Mouse (Mus musculus): ENCODE measurements around the gene Nap1l1. TPM values are rescaled to one million over a fixed set of nuclear protein-coding genes. Genes with fewer than 3 reads are reported as not detected.

Nap1l1 gene
- polyA plus RNA-seq, 1 experiment, result 8.4 TPM

DNA sequence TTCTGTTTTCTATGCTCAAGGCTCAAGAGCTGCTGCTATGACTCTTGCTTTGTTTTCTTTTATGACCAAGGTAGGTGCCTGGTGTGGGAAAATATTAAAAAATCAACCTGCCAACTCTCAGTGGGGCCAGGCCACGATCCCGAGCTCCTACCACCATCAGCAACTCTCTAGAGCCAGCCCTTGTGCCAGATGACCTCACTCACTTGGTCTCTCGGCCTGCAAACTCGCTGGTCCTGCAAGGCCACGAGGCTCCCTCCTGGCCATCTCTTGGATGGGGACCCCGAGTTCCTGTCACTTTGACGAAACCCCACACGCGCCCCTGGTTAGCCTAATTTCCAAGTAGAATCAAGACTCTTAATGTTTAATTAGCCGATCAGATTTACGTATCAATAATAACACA is 20.6 kb upstream of the Nap1l1 start:
- Histone ChIP-seq H3K9me3 (ENCODE audit: control insufficient read depth, low read length) (no peaks in the 10 kb centered on the region), H3K36me3 (ENCODE audit: control insufficient read depth) (no peaks in the 10 kb centered on the region), H3K4me3 (replicated peaks) (no peak overlapping the region), H3K4me1 (ENCODE audit: control insufficient read depth) (peaks cover 7% of the 10 kb centered on the region), H3K27me3 (ENCODE audit: control insufficient read depth) (no peaks in the 10 kb centered on the region)
- no peak for TF ChIP-seq GATA1 (IDR thresholded peaks at IDR 0.05; ENCODE audit: low read length)
- TF ChIP-seq TAL1 (IDR thresholded peaks at IDR 0.05; ENCODE audit: low read length), result no peak

DNA sequence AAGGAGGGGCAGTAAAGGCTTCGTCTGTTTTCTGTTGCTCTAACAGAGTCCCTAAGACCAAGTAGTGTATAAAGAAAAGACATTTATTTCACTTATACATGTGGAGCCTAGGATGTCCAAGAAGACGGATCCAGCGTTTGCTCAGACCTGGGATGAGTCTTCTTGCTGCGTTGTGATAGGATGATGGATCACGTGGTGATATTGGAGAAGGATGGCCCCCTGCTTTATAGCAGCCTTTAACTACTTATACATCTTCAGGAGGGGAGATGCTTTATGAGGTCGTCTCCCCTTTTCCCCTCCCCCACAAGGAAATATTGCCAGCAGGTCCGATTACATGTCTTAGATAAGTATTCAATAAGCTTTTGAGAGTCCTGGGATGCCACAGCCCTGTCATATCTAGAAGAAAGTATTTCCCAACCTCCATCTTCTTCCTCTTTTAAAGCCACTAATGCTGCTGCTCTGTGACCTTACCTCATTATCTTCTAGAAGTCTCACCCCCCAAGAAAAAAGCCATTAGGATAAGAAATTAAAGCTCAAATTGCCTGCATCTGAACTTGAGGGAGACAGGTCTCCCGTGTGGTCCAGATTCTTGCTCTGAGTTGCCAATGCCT is 18.2 kb upstream of the Nap1l1 start:
- no peaks in the 10 kb centered on the region for H3K9me3 ChIP-seq (ENCODE audit: control insufficient read depth, low read length)
- H3K27me3 ChIP-seq (ENCODE audit: control insufficient read depth), result no peaks in the 10 kb centered on the region
- peaks cover 7% of the 10 kb centered on the region for H3K4me1 ChIP-seq (ENCODE audit: control insufficient read depth)
- H3K4me3 ChIP-seq (replicated peaks), result no peak overlapping the region
- no peaks in the 10 kb centered on the region for H3K36me3 ChIP-seq (ENCODE audit: control insufficient read depth)
- TF ChIP-seq TAL1 (IDR thresholded peaks at IDR 0.05; ENCODE audit: low read length), result no peak
- TF ChIP-seq GATA1 (IDR thresholded peaks at IDR 0.05; ENCODE audit: low read length), result no peak

DNA sequence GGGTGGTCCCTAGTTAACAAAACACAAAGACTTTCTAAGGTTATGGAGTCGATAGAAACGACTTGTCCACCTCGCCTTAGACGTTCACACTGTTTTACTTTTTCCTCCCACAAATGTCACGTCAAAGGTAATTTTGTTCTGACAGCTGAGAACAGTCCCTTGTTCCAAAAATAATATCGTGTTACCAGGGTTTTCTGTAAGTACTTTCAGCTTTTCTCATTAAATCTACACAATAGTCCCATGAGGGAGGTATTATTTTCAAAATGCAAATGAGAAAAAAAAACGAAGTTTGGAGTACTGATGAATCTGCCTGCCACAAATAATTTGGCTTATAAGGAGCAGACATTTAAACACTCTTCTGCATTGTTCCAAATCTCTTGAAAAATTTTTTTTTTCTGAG is 14.9 kb upstream of the Nap1l1 start:
- TF ChIP-seq TAL1 (IDR thresholded peaks at IDR 0.05; ENCODE audit: low read length), result no peak
- no peak for TF ChIP-seq GATA1 (IDR thresholded peaks at IDR 0.05; ENCODE audit: low read length)
- no peaks in the 10 kb centered on the region for H3K27me3 ChIP-seq (ENCODE audit: control insufficient read depth)
- H3K36me3 ChIP-seq (ENCODE audit: control insufficient read depth), result no peaks in the 10 kb centered on the region
- H3K4me1 ChIP-seq (ENCODE audit: control insufficient read depth), result no peaks in the 10 kb centered on the region
- no peaks in the 10 kb centered on the region for H3K9me3 ChIP-seq (ENCODE audit: control insufficient read depth, low read length)
- no peak overlapping the region for H3K4me3 ChIP-seq (replicated peaks)

DNA sequence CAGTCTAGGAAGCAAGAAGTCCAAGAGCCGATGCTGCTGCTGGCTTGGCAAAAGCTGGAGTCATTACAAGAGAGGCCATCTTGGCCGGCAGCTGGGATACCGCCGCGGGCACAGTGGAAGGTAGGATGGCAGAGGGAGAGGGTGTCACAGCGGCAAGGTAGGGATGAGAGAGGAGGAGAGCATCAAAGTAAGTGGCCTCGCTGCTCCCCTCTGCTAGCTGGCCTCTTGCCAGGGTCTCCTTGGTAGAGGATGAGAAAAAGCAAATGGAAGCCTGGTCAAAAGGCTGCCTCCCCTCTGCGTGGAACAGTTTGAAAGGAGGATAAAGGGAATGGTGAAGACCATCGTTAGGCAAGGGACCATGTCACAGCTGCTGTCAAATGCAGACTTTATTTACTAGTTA is 14.0 kb upstream of the Nap1l1 start:
- no peaks in the 10 kb centered on the region for H3K9me3 ChIP-seq (ENCODE audit: control insufficient read depth, low read length)
- H3K36me3 ChIP-seq (ENCODE audit: control insufficient read depth), result no peaks in the 10 kb centered on the region
- H3K27me3 ChIP-seq (ENCODE audit: control insufficient read depth), result no peaks in the 10 kb centered on the region
- H3K4me3 ChIP-seq (replicated peaks), result no peak overlapping the region
- no peak for TF ChIP-seq GATA1 (IDR thresholded peaks at IDR 0.05; ENCODE audit: low read length)
- no peak for TF ChIP-seq TAL1 (IDR thresholded peaks at IDR 0.05; ENCODE audit: low read length)
- H3K4me1 ChIP-seq (ENCODE audit: control insufficient read depth), result no peaks in the 10 kb centered on the region

DNA sequence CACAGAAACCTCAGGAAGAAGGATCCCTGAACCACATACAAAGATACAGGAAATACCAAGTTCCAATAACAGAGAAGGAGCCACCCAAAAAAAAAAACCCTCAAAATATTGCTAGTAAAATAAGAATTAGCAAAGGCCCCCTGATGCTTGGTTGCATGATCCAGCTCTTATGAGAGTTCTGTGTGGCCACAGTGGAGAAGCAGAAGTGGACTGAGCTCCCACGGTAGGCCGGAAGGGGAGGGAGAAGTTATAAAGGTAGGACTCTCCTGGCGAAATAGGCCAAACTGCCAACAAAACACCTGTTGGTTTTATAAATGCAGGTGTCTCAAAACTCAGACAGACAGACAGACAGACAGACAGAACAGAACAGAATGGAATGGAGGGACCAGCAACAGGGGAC is 13.1 kb upstream of the Nap1l1 start:
- H3K36me3 ChIP-seq (ENCODE audit: control insufficient read depth), result no peaks in the 10 kb centered on the region
- H3K4me3 ChIP-seq (replicated peaks), result no peak overlapping the region
- H3K9me3 ChIP-seq (ENCODE audit: control insufficient read depth, low read length), result no peaks in the 10 kb centered on the region
- no peaks in the 10 kb centered on the region for H3K27me3 ChIP-seq (ENCODE audit: control insufficient read depth)
- no peak for TF ChIP-seq TAL1 (IDR thresholded peaks at IDR 0.05; ENCODE audit: low read length)
- TF ChIP-seq GATA1 (IDR thresholded peaks at IDR 0.05; ENCODE audit: low read length), result no peak
- H3K4me1 ChIP-seq (ENCODE audit: control insufficient read depth), result no peaks in the 10 kb centered on the region

DNA sequence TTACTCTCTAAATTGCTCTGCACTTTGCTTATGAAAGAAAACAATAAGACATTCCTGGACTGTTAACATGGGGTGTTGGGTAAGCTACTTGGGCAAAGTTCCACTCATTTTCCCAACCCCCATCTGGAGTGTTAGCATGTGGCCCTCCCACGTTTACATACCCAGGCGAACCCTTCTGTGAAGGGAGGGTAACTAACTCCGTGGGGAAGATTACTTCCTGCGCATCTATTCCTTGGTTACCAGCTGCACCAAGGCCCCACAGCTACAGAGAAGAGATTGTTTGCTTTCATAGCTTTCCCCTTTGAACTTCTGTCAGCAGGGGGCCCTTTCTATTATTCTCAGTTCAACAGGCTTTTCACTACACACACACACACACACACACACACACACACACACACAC is 12.6 kb upstream of the Nap1l1 start:
- no peak for TF ChIP-seq TAL1 (IDR thresholded peaks at IDR 0.05; ENCODE audit: low read length)
- TF ChIP-seq GATA1 (IDR thresholded peaks at IDR 0.05; ENCODE audit: low read length), result no peak

DNA sequence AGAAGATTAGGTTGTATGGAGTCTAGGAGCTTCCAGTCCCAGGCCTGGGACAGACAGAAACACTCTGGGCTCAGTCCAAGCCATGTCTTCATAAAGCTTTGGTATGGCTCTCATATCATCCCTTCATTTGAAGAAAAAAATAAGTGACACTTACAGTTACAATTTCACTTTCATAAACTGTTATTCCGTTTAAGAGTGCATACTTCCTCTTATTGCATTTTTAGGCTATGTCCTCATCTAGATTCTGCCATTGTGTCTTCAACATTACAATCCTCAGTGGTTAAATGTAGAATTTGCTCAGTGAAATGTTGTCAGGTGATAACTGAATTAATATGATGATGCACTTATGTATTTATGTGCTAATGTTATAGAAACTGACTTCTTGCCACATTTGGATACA is 8.2 kb upstream of the Nap1l1 start:
- H3K27me3 ChIP-seq (ENCODE audit: control insufficient read depth), result no peaks in the 10 kb centered on the region
- TF ChIP-seq GATA1 (IDR thresholded peaks at IDR 0.05; ENCODE audit: low read length) (no peak), TAL1 (IDR thresholded peaks at IDR 0.05; ENCODE audit: low read length) (no peak)
- no peaks in the 10 kb centered on the region for H3K36me3 ChIP-seq (ENCODE audit: control insufficient read depth)
- H3K9me3 ChIP-seq (ENCODE audit: control insufficient read depth, low read length), result no peaks in the 10 kb centered on the region
- H3K4me1 ChIP-seq (ENCODE audit: control insufficient read depth), result peaks cover 6% of the 10 kb centered on the region
- no peak overlapping the region for H3K4me3 ChIP-seq (replicated peaks)

More for the DNA sequence above, 12.6 kb upstream of the Nap1l1 start:
- H3K9me3 ChIP-seq (ENCODE audit: control insufficient read depth, low read length), result no peaks in the 10 kb centered on the region
- H3K4me3 ChIP-seq (replicated peaks), result no peak overlapping the region
- H3K27me3 ChIP-seq (ENCODE audit: control insufficient read depth), result no peaks in the 10 kb centered on the region
- no peaks in the 10 kb centered on the region for H3K36me3 ChIP-seq (ENCODE audit: control insufficient read depth)
- H3K4me1 ChIP-seq (ENCODE audit: control insufficient read depth), result peaks cover 2% of the 10 kb centered on the region

DNA sequence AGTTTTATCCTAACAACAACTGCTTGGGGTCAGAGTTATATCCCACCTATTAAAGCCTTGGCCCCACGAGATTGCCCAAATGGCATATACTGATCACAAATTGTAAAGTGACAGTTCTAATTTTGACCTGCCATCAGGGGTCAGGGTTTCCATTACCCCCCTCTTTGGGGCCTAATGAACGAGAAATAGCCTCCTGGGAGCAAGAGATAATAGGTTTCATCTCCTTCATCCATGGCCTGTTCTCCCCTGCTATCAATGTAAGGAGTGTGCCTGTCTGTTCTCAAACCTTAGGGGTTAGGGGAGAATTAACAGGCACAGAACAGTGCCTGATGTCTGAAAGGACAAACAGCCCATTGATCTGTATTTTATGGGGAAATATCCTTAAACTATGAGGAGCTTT is 7.6 kb upstream of the Nap1l1 start:
- Histone ChIP-seq H3K36me3 (ENCODE audit: control insufficient read depth) (no peaks in the 10 kb centered on the region), H3K9me3 (ENCODE audit: control insufficient read depth, low read length) (no peaks in the 10 kb centered on the region), H3K27me3 (ENCODE audit: control insufficient read depth) (no peaks in the 10 kb centered on the region), H3K4me1 (ENCODE audit: control insufficient read depth) (peaks cover 6% of the 10 kb centered on the region), H3K4me3 (replicated peaks) (no peak overlapping the region)
- TF ChIP-seq GATA1 (IDR thresholded peaks at IDR 0.05; ENCODE audit: low read length), result no peak

GRCm38 (mm10) chr10:111471166-111471565 is 1.9 kb upstream of the Nap1l1 start:
- Histone ChIP-seq H3K27me3 (ENCODE audit: control insufficient read depth) (peaks cover 7% of the 10 kb centered on the region), H3K4me1 (ENCODE audit: control insufficient read depth) (peaks cover 42% of the 10 kb centered on the region), H3K9me3 (ENCODE audit: control insufficient read depth, low read length) (no peaks in the 10 kb centered on the region), H3K36me3 (ENCODE audit: control insufficient read depth) (peaks cover 10% of the 10 kb centered on the region), H3K4me3 (replicated peaks) (no peak overlapping the region)
- TF ChIP-seq TAL1 (IDR thresholded peaks at IDR 0.05; ENCODE audit: low read length) (no peak), GATA1 (IDR thresholded peaks at IDR 0.05; ENCODE audit: low read length) (no peak)
